11 mouse cellular contexts compared by ENCODE assay signal in the genomic region with DNA sequence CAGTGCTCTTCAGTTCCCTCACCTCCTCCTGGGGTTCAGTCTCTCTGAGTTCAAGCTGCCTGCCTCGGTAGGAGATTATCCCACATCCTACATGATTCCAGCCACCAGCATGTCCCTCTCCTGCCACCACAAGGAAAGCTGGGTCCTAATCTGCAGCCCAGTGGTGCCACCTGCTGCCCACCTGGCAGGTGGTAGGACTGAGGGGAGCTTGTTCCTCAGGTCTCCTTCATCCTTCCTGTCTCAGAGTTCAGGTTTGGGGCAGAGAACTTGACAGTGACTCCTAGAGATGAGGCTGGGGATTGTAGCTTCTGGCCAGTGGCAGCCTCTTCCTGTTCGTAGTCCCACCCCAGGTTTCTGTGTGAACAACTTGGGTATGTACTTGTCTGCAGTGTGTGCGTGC. TPM values are rescaled to one million over a fixed set of nuclear protein-coding genes. Genes with fewer than 3 reads are reported as not detected.
DNase-seq lines count a peak whose midpoint lies in the region; ATAC-seq lines count a peak whose summit lies in the region.
"Had no signal": no experiment of that assay in that cellular context is flagged by ENCODE, and none has a peak within 500 bp of the region (broad histone marks: within the 10 kb centered on the region; RNA-seq: fewer than 3 reads in every experiment).

No protein-coding gene starts in this region.

- H3K36me3 ChIP-seq in embryonic facial prominence, embryonic 14.5 days (ENCODE audit: control insufficient read depth, insufficient read depth, low read length), result no peaks in the 10 kb centered on the region
- H3K36me3 ChIP-seq in embryonic facial prominence, embryonic 10.5 days (replicated peaks), result no peaks in the 10 kb centered on the region
- H3K36me3 ChIP-seq: neural tube, embryonic 12.5 days had no signal

- intact Hi-C loops in left cerebral cortex, postnatal 36 days (cut with DNase I), result loop anchor here (2.0 kb wide), 1 partner anchor 46 kb away; no protein-coding TSS in a partner anchor

- ATAC-seq in embryonic facial prominence, embryonic 14.5 days (ENCODE audit: low read depth), result 0 out of 2 replicates have a peak, but pooled peaks have one; percentile 45
- ATAC-seq in monocyte, adult 5-6 weeks (replicated peaks; ENCODE audit: insufficient number of reproducible peaks, low FRiP score, low TSS enrichment, poor library complexity, severe bottlenecking), result peak; percentile 9; the same call in 1 of the 2 replicates

- no peak overlapping the region for H3K27ac ChIP-seq in embryonic facial prominence, embryonic 14.5 days (replicated peaks; ENCODE audit: low read depth, low read length)
- H3K27ac ChIP-seq in embryonic facial prominence, embryonic 10.5 days (replicated peaks), result no peak overlapping the region
- H3K27ac ChIP-seq: neural tube, embryonic 12.5 days had no signal

- no peaks in the 10 kb centered on the region for H3K4me1 ChIP-seq in embryonic facial prominence, embryonic 14.5 days (ENCODE audit: control insufficient read depth, insufficient read depth, low read length)
- H3K4me1 ChIP-seq in embryonic facial prominence, embryonic 10.5 days, result peaks cover 17% of the 10 kb centered on the region; the same call in 1 of the 2 replicates
- H3K4me1 ChIP-seq: neural tube, embryonic 12.5 days had no signal

- WGBS in embryonic facial prominence, embryonic 14.5 days, result 60% methylated on average over 3 of the region's 3 CpGs
- WGBS in embryonic facial prominence, embryonic 10.5 days, result 69% methylated on average over 3 of the region's 3 CpGs

- DNase-seq in embryonic facial prominence, embryonic 14.5 days (ENCODE audit: low spot score), result no peak
- DNase-seq in embryonic facial prominence, embryonic 10.5 days (ENCODE audit: low spot score), result no peak
- peak; percentile 68 to 78 for DNase-seq in lung, adult 18-20 months
- DNase-seq in lung, postnatal 25 days (ENCODE audit: low spot score), result no peak
- peak; percentile 45 for DNase-seq in induced T-regulatory cell, adult 2 months (ENCODE audit: low read depth)
- DNase-seq in embryo, embryonic 9.5 days (ENCODE audit: extremely low spot score), result no peak
- no peak for DNase-seq in left cerebral cortex, postnatal 36 days (ENCODE audit: low spot score in 2 of 2)

- no peak overlapping the region for H3K4me2 ChIP-seq in embryonic facial prominence, embryonic 14.5 days (ENCODE audit: low read depth, low read length)
- H3K4me2 ChIP-seq: neural tube, embryonic 12.5 days had no signal

- no peak overlapping the region for H3K4me3 ChIP-seq in embryonic facial prominence, embryonic 14.5 days (ENCODE audit: low read depth, low read length)
- no peak overlapping the region for H3K4me3 ChIP-seq in embryonic facial prominence, embryonic 10.5 days
- H3K4me3 ChIP-seq: erythroblast, embryonic 14.5 days; neural tube, embryonic 12.5 days had no signal

- H3K9ac ChIP-seq in embryonic facial prominence, embryonic 14.5 days (ENCODE audit: low read depth, low read length), result no peak overlapping the region
- H3K9ac ChIP-seq: neural tube, embryonic 12.5 days had no signal

- no peaks in the 10 kb centered on the region for H3K27me3 ChIP-seq in embryonic facial prominence, embryonic 14.5 days (replicated peaks; ENCODE audit: control insufficient read depth, insufficient read depth, low read length)
- H3K27me3 ChIP-seq in embryonic facial prominence, embryonic 10.5 days (replicated peaks; ENCODE audit: low read depth, poor library complexity, severe bottlenecking), result 0 out of 2 replicates have a peak, but pooled peaks cover 4% of the 10 kb centered on the region
- H3K27me3 ChIP-seq: neural tube, embryonic 12.5 days had no signal

- H3K9me3 ChIP-seq in embryonic facial prominence, embryonic 14.5 days (ENCODE audit: control insufficient read depth, low read length), result no peaks in the 10 kb centered on the region
- H3K9me3 ChIP-seq in embryonic facial prominence, embryonic 10.5 days, result no peaks in the 10 kb centered on the region
- H3K9me3 ChIP-seq: neural tube, embryonic 12.5 days had no signal

RNA-seq across cellular contexts. Expression of a gene that starts 17.2 kb away (rescaled TPM):
- 5.5 and 9.5 TPM in 2 replicates for polyA plus RNA-seq in embryonic facial prominence, embryonic 14.5 days (2014; fragmentation: Nextera tagmentation; extraction: Ambion mirVana)
- polyA plus RNA-seq in embryonic facial prominence, embryonic 10.5 days (2016; fragmentation: Nextera tagmentation; extraction: Ambion mirVana), result 0.04 and 0.16 TPM in 2 replicates
- 124 to 181 TPM (median 163 TPM) in 3 replicates for total RNA-seq in monocyte, adult 5-6 weeks (2017)
- total RNA-seq in left cerebral cortex, postnatal 36 days (2021), result 1 to 10 TPM; 3.4 to 6.1 TPM
- polyA plus RNA-seq: erythroblast, embryonic 14.5 days; neural tube, embryonic 12.5 days had no signal

RNA-seq across cellular contexts. Expression of a gene that starts 23.7 kb away (rescaled TPM):
- 25.1 and 33.0 TPM in 2 replicates for polyA plus RNA-seq in embryonic facial prominence, embryonic 14.5 days (2014; fragmentation: Nextera tagmentation; extraction: Ambion mirVana)
- polyA plus RNA-seq in embryonic facial prominence, embryonic 10.5 days (2016; fragmentation: Nextera tagmentation; extraction: Ambion mirVana), result 16.2 and 17.4 TPM in 2 replicates
- total RNA-seq in monocyte, adult 5-6 weeks (2017), result 3.0 to 8.2 TPM (median 4.9 TPM) in 3 replicates
- total RNA-seq in left cerebral cortex, postnatal 36 days (2021), result under 1 TPM in 1 of 2 experiments, not detected in 1; 0.07 TPM
- polyA plus RNA-seq: erythroblast, embryonic 14.5 days had no signal

RNA-seq across cellular contexts. Expression of a gene that starts 51.4 kb away (rescaled TPM):
- 0.43 and 0.86 TPM in 2 replicates for polyA plus RNA-seq in embryonic facial prominence, embryonic 14.5 days (2014; fragmentation: Nextera tagmentation; extraction: Ambion mirVana)
- polyA plus RNA-seq in embryonic facial prominence, embryonic 10.5 days (2016; fragmentation: Nextera tagmentation; extraction: Ambion mirVana), result 0.12 TPM in 1 of 2 replicates, not detected in the other
- total RNA-seq in monocyte, adult 5-6 weeks (2017), result not detected in 3 replicates
- total RNA-seq in left cerebral cortex, postnatal 36 days (2021), result under 1 TPM in 1 of 2 experiments, not detected in 1; 0.37 TPM
- polyA plus RNA-seq: erythroblast, embryonic 14.5 days; heart, embryonic 14.5 days had no signal

Comparison
In these comparisons a context has a peak if more than half of its experiments do, and no peak if none do; other contexts are left out.
1. DNase-seq: peak in lung, adult 18-20 months (2 of 2) and induced T-regulatory cell, adult 2 months (single experiment); none in embryonic facial prominence, embryonic 14.5 days (single experiment), embryonic facial prominence, embryonic 10.5 days (single experiment), lung, postnatal 25 days (single experiment), embryo, embryonic 9.5 days (single experiment) and left cerebral cortex, postnatal 36 days (0 of 2).
2. RNA of a gene that starts 17.2 kb away (total RNA-seq): 124 to 181 TPM in monocyte, adult 5-6 weeks; 3.4 to 6.1 TPM in left cerebral cortex, postnatal 36 days; every median in the first group is over 10 times any median in the second.